Mouse (Mus musculus) intestine, embryonic 14.5 days (tissue): Measurements from ENCODE around the gene Trit1. TPM values are rescaled to one million over a fixed set of nuclear protein-coding genes. Genes with fewer than 3 reads are reported as not detected.
"Not testable (repeated sequence)": the region's sequence is repeated elsewhere in the genome, so short reads cannot be mapped to it uniquely, and the experiment has no call there.

Source experiments
- ATAC-seq: fragments of 200-750 bp; cut with Nextera tagmentation; replicated peaks from 2 replicates; pipeline ENCODE4 v1.8.0; 2017; ENCODE audit warnings: low read depth, moderate number of reproducible peaks, moderate TSS enrichment, moderate library complexity; ENCODE audit not compliant: low FRiP score, low TSS enrichment
- DNase-seq: peaks from one replicate; pipeline ENCODE4 v3.0.0-alpha.2; 2018; ENCODE audit warnings: low spot score
- H3K27ac ChIP-seq: fragments of 300-500 bp; sonication (generic); 2 replicates; pipeline ENCODE4 v1.5.1; 2014; ENCODE audit warnings: low read depth, mild to moderate bottlenecking, control low read depth
- H3K27me3 ChIP-seq: fragments of 300-500 bp; sonication (generic); replicated peaks from 2 replicates; pipeline ENCODE4 v1.6.1; 2014; ENCODE audit warnings: low read length, control low read depth; ENCODE audit not compliant: control insufficient read depth, insufficient read depth
- H3K36me3 ChIP-seq: fragments of 300-500 bp; sonication (generic); 2 replicates; pipeline ENCODE4 v1.6.1; 2014; ENCODE audit warnings: low read length, control low read depth; ENCODE audit not compliant: control insufficient read depth, insufficient read depth
- H3K4me1 ChIP-seq: fragments of 300-500 bp; sonication (generic); replicated peaks from 2 replicates; pipeline ENCODE4 v1.6.1; 2014; ENCODE audit warnings: low read length, control low read depth, mixed read lengths; ENCODE audit not compliant: control insufficient read depth, insufficient read depth
- H3K4me2 ChIP-seq: fragments of 300-500 bp; sonication (generic); 2 replicates; pipeline ENCODE4 v1.6.1; 2014; ENCODE audit warnings: low read length
- H3K4me3 ChIP-seq: fragments of 300-500 bp; sonication (generic); 2 replicates; pipeline ENCODE4 v1.5.1; 2014; ENCODE audit warnings: low read depth, low read length, control low read depth, mixed read lengths
- H3K9ac ChIP-seq: fragments of 300-500 bp; sonication (generic); 2 replicates; pipeline ENCODE4 v1.6.1; 2014; ENCODE audit warnings: mild to moderate bottlenecking, low read length
- H3K9me3 ChIP-seq: fragments of 300-500 bp; sonication (generic); 2 replicates; pipeline ENCODE4 v1.6.1; 2016; ENCODE audit warnings: low read length, control low read depth; ENCODE audit not compliant: control insufficient read depth
- WGBS: fragments of 180-500 bp; shearing (Covaris S2); extraction: QIAGEN DNeasy Blood & Tissue Kit; methylation state at CpG from one replicate; pipeline ENCODE4 v1.1.7; 2014; 5-methylcytosine and 5-hydroxymethylcytosine counted together
- polyA plus RNA-seq: library from polyadenylated mRNA; unstranded; fragments of >200 nt; fragmentation: Nextera tagmentation; extraction: Ambion mirVana; gene quantifications from 2 replicates; pipeline ENCODE4 v1.2.1, GENCODE M21; 2014

Trit1 gene
- polyA plus RNA-seq, 1 experiment from 2014 or later = 18.0 TPM

GRCm38 (mm10) chr4:122980684-122981083, 35.7 kb upstream of the Trit1 start:
- H3K9me3 ChIP-seq = no peaks in the 10 kb centered on the region
- ATAC-seq = no peak
- no peak for DNase-seq
- no peak overlapping the region for H3K4me3 ChIP-seq
- 81% methylated on average over 2 of the region's 2 CpGs for WGBS
- H3K4me1 ChIP-seq = no peaks in the 10 kb centered on the region; the same call in none of the 2 replicates
- H3K27me3 ChIP-seq = peaks cover 24% of the 10 kb centered on the region
- no peak overlapping the region for H3K4me2 ChIP-seq
- no peak overlapping the region for H3K9ac ChIP-seq
- no peaks in the 10 kb centered on the region for H3K36me3 ChIP-seq
- no peak overlapping the region for H3K27ac ChIP-seq

- Histone ChIP-seq H3K27me3 (peaks cover 24% of the 10 kb centered on the region), H3K4me3 (no peak overlapping the region), H3K4me1 (no peaks in the 10 kb centered on the region; the same call in none of the 2 replicates), H3K9me3 (no peaks in the 10 kb centered on the region), H3K9ac (no peak overlapping the region), H3K4me2 (no peak overlapping the region), H3K27ac (no peak overlapping the region), H3K36me3 (no peaks in the 10 kb centered on the region)
- ATAC-seq = no peak
- no peak for DNase-seq
- WGBS = 77% methylated on average over 7 of the region's 7 CpGs
Observed at GRCm38 (mm10) chr4:122981238-122981637, 35.2 kb upstream of the Trit1 start.

- 39% methylated on average over 3 of the region's 3 CpGs for WGBS
- ATAC-seq (no peak), DNase-seq (no peak)
- Histone ChIP-seq H3K27ac (no peak overlapping the region), H3K27me3 (peaks cover 24% of the 10 kb centered on the region), H3K4me2 (no peak overlapping the region), H3K9me3 (no peaks in the 10 kb centered on the region), H3K36me3 (no peaks in the 10 kb centered on the region), H3K9ac (no peak overlapping the region), H3K4me1 (no peaks in the 10 kb centered on the region; the same call in none of the 2 replicates), H3K4me3 (no peak overlapping the region)
Observed at GRCm38 (mm10) chr4:122981930-122982329, 34.5 kb upstream of the Trit1 start.

- Histone ChIP-seq H3K9me3 (no peaks in the 10 kb centered on the region), H3K27me3 (peaks cover 24% of the 10 kb centered on the region), H3K4me3 (no peak overlapping the region), H3K4me2 (no peak overlapping the region), H3K27ac (no peak overlapping the region), H3K9ac (no peak overlapping the region), H3K36me3 (no peaks in the 10 kb centered on the region), H3K4me1 (no peaks in the 10 kb centered on the region; the same call in none of the 2 replicates)
- WGBS = 71% methylated on average over 3 of the region's 3 CpGs
- DNase-seq = no peak
- ATAC-seq = no peak
Observed at GRCm38 (mm10) chr4:122982537-122982936, 33.9 kb upstream of the Trit1 start.

- Histone ChIP-seq H3K4me3 (no peak overlapping the region), H3K27ac (no peak overlapping the region), H3K4me2 (peak overlapping the region; percentile 36), H3K27me3 (peaks cover 24% of the 10 kb centered on the region), H3K9me3 (no peaks in the 10 kb centered on the region), H3K4me1 (no peaks in the 10 kb centered on the region; the same call in none of the 2 replicates), H3K36me3 (no peaks in the 10 kb centered on the region), H3K9ac (no peak overlapping the region)
- DNase-seq = no peak
- 21% methylated on average over 17 of the region's 17 CpGs for WGBS
- no peak for ATAC-seq
Observed at GRCm38 (mm10) chr4:122983486-122984261, 32.7 kb upstream of the Trit1 start.

- ATAC-seq = peak; percentile 60
- no peaks in the 10 kb centered on the region; the same call in none of the 2 replicates for H3K4me1 ChIP-seq
- peak; percentile 65 for DNase-seq
- no peak overlapping the region for H3K27ac ChIP-seq
- no peaks in the 10 kb centered on the region for H3K9me3 ChIP-seq
- no peak overlapping the region for H3K4me3 ChIP-seq
- no peak overlapping the region for H3K4me2 ChIP-seq
- no peak overlapping the region for H3K9ac ChIP-seq
- WGBS = 33% methylated on average over 8 of the region's 8 CpGs
- peaks cover 24% of the 10 kb centered on the region for H3K27me3 ChIP-seq
- H3K36me3 ChIP-seq = no peaks in the 10 kb centered on the region
Observed at GRCm38 (mm10) chr4:122985110-122985509, 31.3 kb upstream of the Trit1 start.

- 0 out of 2 replicates have a peak, but pooled peaks cover 3% of the 10 kb centered on the region for H3K9me3 ChIP-seq
- no peak overlapping the region for H3K4me2 ChIP-seq
- H3K27ac ChIP-seq = no peak overlapping the region
- H3K4me1 ChIP-seq = no peaks in the 10 kb centered on the region; the same call in none of the 2 replicates
- WGBS = 67% methylated on average over 4 of the region's 4 CpGs
- ATAC-seq (no peak), DNase-seq (no peak)
- H3K9ac ChIP-seq = no peak overlapping the region
- H3K36me3 ChIP-seq = no peaks in the 10 kb centered on the region
- H3K27me3 ChIP-seq = peaks cover 21% of the 10 kb centered on the region
- H3K4me3 ChIP-seq = no peak overlapping the region
Observed at GRCm38 (mm10) chr4:122987421-122987820, 29.0 kb upstream of the Trit1 start.

- not testable (repeated sequence) for H3K36me3 ChIP-seq, ATAC-seq
- 66% methylated on average over 3 of the region's 3 CpGs for WGBS
Observed at GRCm38 (mm10) chr4:122988004-122988403, 28.4 kb upstream of the Trit1 start.

GRCm38 (mm10) chr4:122991177-122991576, 25.2 kb upstream of the Trit1 start:
- Histone ChIP-seq H3K4me2 (no peak overlapping the region), H3K9me3 (0 out of 2 replicates have a peak, but pooled peaks cover 3% of the 10 kb centered on the region), H3K27me3 (no peaks in the 10 kb centered on the region), H3K36me3 (no peaks in the 10 kb centered on the region), H3K27ac (no peak overlapping the region), H3K9ac (no peak overlapping the region), H3K4me3 (no peak overlapping the region), H3K4me1 (no peaks in the 10 kb centered on the region)
- no peak for ATAC-seq
- DNase-seq = no peak
- 83% methylated on average over 1 of the region's 1 CpGs for WGBS

More at GRCm38 (mm10) chr4:122988004-122988403, 28.4 kb upstream of the Trit1 start:
- H3K9ac ChIP-seq, H3K4me2 ChIP-seq, H3K27ac ChIP-seq, H3K4me1 ChIP-seq, H3K4me3 ChIP-seq, H3K9me3 ChIP-seq, DNase-seq: not testable (repeated sequence)
- H3K27me3 ChIP-seq = peaks cover 15% of the 10 kb centered on the region
